Mouse (Mus musculus) limb, embryonic 14.5 days (tissue): ENCODE measurements around the gene Slc22a20. TPM values are rescaled to one million over a fixed set of nuclear protein-coding genes. Genes with fewer than 3 reads are reported as not detected.

Source experiments
- ATAC-seq: fragments of 200-750 bp; cut with Nextera tagmentation; 2 replicates; pipeline ENCODE4 v1.8.0; 2017; ENCODE audit warnings: low read depth, moderate number of reproducible peaks, moderate TSS enrichment; ENCODE audit not compliant: low FRiP score
- DNase-seq: peaks from one replicate; pipeline ENCODE4 v3.0.0-alpha.2; 2015; ENCODE audit warnings: low spot score
- H3K27ac ChIP-seq: fragments of 300-500 bp; sonication (generic); replicated peaks from 2 replicates; pipeline ENCODE4 v1.5.1; 2014; ENCODE audit warnings: low read depth, mild to moderate bottlenecking, low read length, moderate library complexity, mixed read lengths
- H3K27me3 ChIP-seq: fragments of 300-500 bp; sonication (generic); 2 replicates; pipeline ENCODE4 v1.6.1; 2014; ENCODE audit warnings: low read length, mixed read lengths; ENCODE audit not compliant: control insufficient read depth, insufficient read depth
- H3K36me3 ChIP-seq: fragments of 300-500 bp; sonication (generic); 2 replicates; pipeline ENCODE4 v1.6.1; 2014; ENCODE audit warnings: mild to moderate bottlenecking, low read length, moderate library complexity, mixed read lengths; ENCODE audit not compliant: control insufficient read depth, insufficient read depth
- H3K4me1 ChIP-seq: fragments of 300-500 bp; sonication (generic); 2 replicates; pipeline ENCODE4 v1.6.1; 2014; ENCODE audit warnings: antibody characterized with exemption, low read length, mixed read lengths; ENCODE audit not compliant: control insufficient read depth, insufficient read depth
- H3K4me2 ChIP-seq: fragments of 300-500 bp; sonication (generic); replicated peaks from 2 replicates; pipeline ENCODE4 v1.6.1; 2014; ENCODE audit warnings: low read depth, mild to moderate bottlenecking, low read length, moderate library complexity; ENCODE audit not compliant: severe bottlenecking
- H3K4me3 ChIP-seq: fragments of 300-500 bp; sonication (generic); replicated peaks from 2 replicates; pipeline ENCODE4 v1.5.1; 2014; ENCODE audit warnings: low read length
- H3K9ac ChIP-seq: fragments of 300-500 bp; sonication (generic); 2 replicates; pipeline ENCODE4 v1.6.1; 2014; ENCODE audit warnings: mild to moderate bottlenecking, low read depth, low read length, moderate library complexity; ENCODE audit not compliant: severe bottlenecking
- H3K9me3 ChIP-seq: fragments of 300-500 bp; sonication (generic); 2 replicates; pipeline ENCODE4 v1.6.1; 2016; ENCODE audit warnings: low read length; ENCODE audit not compliant: control insufficient read depth
- POLR2A ChIP-seq: fragments of 200-500 bp; IDR thresholded peaks from 2 replicates; pipeline ENCODE4 v1.8.0; 2012; ENCODE audit warnings: inconsistent platforms, mild to moderate bottlenecking, moderate library complexity, borderline replicate concordance; ENCODE audit not compliant: insufficient read depth, insufficient read length; ENCODE audit errors: extremely low read depth
- WGBS: fragments of 180-500 bp; shearing (Covaris S2); extraction: QIAGEN DNeasy Blood & Tissue Kit; methylation state at CpG from one replicate; pipeline ENCODE4 v1.1.7; 2014; 5-methylcytosine and 5-hydroxymethylcytosine counted together
- polyA plus RNA-seq, 2 experiments: library from polyadenylated mRNA; depleted of rRNA in 1 of 2; stranded (reverse) in 1 of 2; unstranded in 1 of 2; fragments of >200 nt; fragmentation: Nextera tagmentation in 1 of 2; extraction: Ambion mirVana in 1 of 2; gene quantifications; 2 replicates each; pipeline versions ENCODE4 v1.2.1 to v1.2.3; 2012 to 2014

Gene Slc22a20
- not detected in 2 replicates for polyA plus RNA-seq (2012; rRNA removed)
- not detected in 2 replicates for polyA plus RNA-seq (2014; fragmentation: Nextera tagmentation; extraction: Ambion mirVana)

GRCm38 (mm10) chr19:5986043-5986442 lies at the start of gene Slc22a20:
Slc22a20 (minus strand) TSS chr19:5986143.
- H3K27me3 ChIP-seq, result no peaks in the 10 kb centered on the region
- H3K9ac ChIP-seq, result no peak within 1 kb of the TSS
- H3K9me3 ChIP-seq, result no peaks in the 10 kb centered on the region
- ATAC-seq (no peak), DNase-seq (no peak)
- WGBS, result 43% methylated on average over 4 of the region's 4 CpGs
- H3K4me2 ChIP-seq, result no peak within 1 kb of the TSS
- no peak for TF ChIP-seq POLR2A
- no peak within 1 kb of the TSS for H3K27ac ChIP-seq
- H3K4me1 ChIP-seq, result peaks cover 6% of the 10 kb centered on the region
- no peaks in the 10 kb centered on the region for H3K36me3 ChIP-seq
- no peak within 1 kb of the TSS for H3K4me3 ChIP-seq

- H3K9me3 ChIP-seq, result no peaks in the 10 kb centered on the region
- H3K4me1 ChIP-seq, result no peaks in the 10 kb centered on the region
- TF ChIP-seq POLR2A, result no peak
- no peak for ATAC-seq
- no peak for DNase-seq
- no peak overlapping the region for H3K9ac ChIP-seq
- no peak overlapping the region for H3K27ac ChIP-seq
- H3K36me3 ChIP-seq, result no peaks in the 10 kb centered on the region
- no peak overlapping the region for H3K4me3 ChIP-seq
- H3K27me3 ChIP-seq, result no peaks in the 10 kb centered on the region
- no peak overlapping the region for H3K4me2 ChIP-seq
- 68% methylated on average over 14 of the region's 14 CpGs for WGBS
Observed at GRCm38 (mm10) chr19:6030520-6031280, 44.8 kb upstream of the Slc22a20 start.

- Histone ChIP-seq H3K4me1 (no peaks in the 10 kb centered on the region), H3K4me3 (no peak overlapping the region), H3K9ac (no peak overlapping the region), H3K27ac (no peak overlapping the region), H3K9me3 (no peaks in the 10 kb centered on the region), H3K27me3 (no peaks in the 10 kb centered on the region), H3K36me3 (no peaks in the 10 kb centered on the region), H3K4me2 (no peak overlapping the region)
- no peak for TF ChIP-seq POLR2A
- ATAC-seq, result no peak
- 79% methylated on average over 9 of the region's 9 CpGs for WGBS
- DNase-seq, result no peak
Observed at GRCm38 (mm10) chr19:6029426-6029825, 43.5 kb upstream of the Slc22a20 start.

GRCm38 (mm10) chr19:6028991-6029390 lies 43.0 kb upstream of the Slc22a20 start:
- no peak overlapping the region for H3K27ac ChIP-seq
- H3K9me3 ChIP-seq, result no peaks in the 10 kb centered on the region
- no peaks in the 10 kb centered on the region for H3K4me1 ChIP-seq
- no peak for ATAC-seq
- 83% methylated on average over 6 of the region's 6 CpGs for WGBS
- no peak overlapping the region for H3K4me3 ChIP-seq
- H3K36me3 ChIP-seq, result no peaks in the 10 kb centered on the region
- H3K9ac ChIP-seq, result no peak overlapping the region
- H3K4me2 ChIP-seq, result no peak overlapping the region
- no peak for TF ChIP-seq POLR2A
- no peak for DNase-seq
- no peaks in the 10 kb centered on the region for H3K27me3 ChIP-seq

- H3K27ac ChIP-seq, result no peak overlapping the region
- H3K4me3 ChIP-seq, result no peak overlapping the region
- no peaks in the 10 kb centered on the region for H3K9me3 ChIP-seq
- no peaks in the 10 kb centered on the region for H3K36me3 ChIP-seq
- no peaks in the 10 kb centered on the region for H3K4me1 ChIP-seq
- DNase-seq, result no peak
- no peak for ATAC-seq
- H3K4me2 ChIP-seq, result no peak overlapping the region
- H3K27me3 ChIP-seq, result no peaks in the 10 kb centered on the region
- no peak for TF ChIP-seq POLR2A
- H3K9ac ChIP-seq, result no peak overlapping the region
- WGBS, result 79% methylated on average over 7 of the region's 7 CpGs
Observed at GRCm38 (mm10) chr19:6023930-6024329, 38.0 kb upstream of the Slc22a20 start.

GRCm38 (mm10) chr19:6023059-6023458 lies 37.1 kb upstream of the Slc22a20 start:
- Histone ChIP-seq H3K27me3 (no peaks in the 10 kb centered on the region), H3K36me3 (no peaks in the 10 kb centered on the region), H3K27ac (no peak overlapping the region), H3K4me1 (no peaks in the 10 kb centered on the region), H3K4me3 (no peak overlapping the region), H3K9me3 (no peaks in the 10 kb centered on the region), H3K4me2 (no peak overlapping the region), H3K9ac (no peak overlapping the region)
- DNase-seq (no peak), ATAC-seq (no peak)
- WGBS, result 52% methylated on average over 8 of the region's 8 CpGs
- no peak for TF ChIP-seq POLR2A
